Mouse (Mus musculus) hindbrain, embryonic 16.5 days (tissue): ENCODE data around the gene Klf3. TPM values are rescaled to one million over a fixed set of nuclear protein-coding genes. Genes with fewer than 3 reads are reported as not detected.

Source experiments
- ATAC-seq: fragments of 200-750 bp; cut with Nextera tagmentation; 2 replicates; pipeline ENCODE4 v1.8.0; 2017; ENCODE audit warnings: moderate TSS enrichment, moderate library complexity
- H3K27ac ChIP-seq: fragments of 300-500 bp; sonication (generic); 2 replicates; pipeline ENCODE4 v1.5.1; 2014; ENCODE audit warnings: low read depth, mild to moderate bottlenecking, control low read depth, low read length, moderate library complexity
- H3K27me3 ChIP-seq: fragments of 300-500 bp; sonication (generic); replicated peaks from 2 replicates; pipeline ENCODE4 v1.6.1; 2014; ENCODE audit warnings: low read length; ENCODE audit not compliant: control insufficient read depth, insufficient read depth
- H3K36me3 ChIP-seq: fragments of 300-500 bp; sonication (generic); 2 replicates; pipeline ENCODE4 v1.6.1; 2014; ENCODE audit warnings: mild to moderate bottlenecking, low read length, moderate library complexity, mixed read lengths; ENCODE audit not compliant: control insufficient read depth, insufficient read depth
- H3K4me1 ChIP-seq: fragments of 300-500 bp; sonication (generic); 2 replicates; pipeline ENCODE4 v1.6.1; 2014; ENCODE audit warnings: low read depth, low read length; ENCODE audit not compliant: control insufficient read depth, insufficient read depth
- H3K4me2 ChIP-seq: fragments of 300-500 bp; sonication (generic); 2 replicates; pipeline ENCODE4 v1.6.1; 2014; ENCODE audit warnings: mild to moderate bottlenecking, low read length, control low read depth, moderate library complexity
- H3K4me3 ChIP-seq: fragments of 300-500 bp; sonication (generic); 2 replicates; pipeline ENCODE4 v1.5.1; 2014; ENCODE audit warnings: mild to moderate bottlenecking, low read length, control low read depth, moderate library complexity
- H3K9ac ChIP-seq: fragments of 300-500 bp; sonication (generic); 2 replicates; pipeline ENCODE4 v1.6.1; 2014; ENCODE audit warnings: low read depth, mild to moderate bottlenecking, control low read depth, low read length, moderate library complexity
- H3K9me3 ChIP-seq: fragments of 300-500 bp; sonication (generic); 2 replicates; pipeline ENCODE4 v1.6.1; 2014; ENCODE audit warnings: mild to moderate bottlenecking, low read length, moderate library complexity; ENCODE audit not compliant: control insufficient read depth
- WGBS: fragments of 180-500 bp; shearing (Covaris S2); extraction: QIAGEN DNeasy Blood & Tissue Kit; methylation state at CpG from one replicate; pipeline ENCODE4 v1.1.7; 2014; 5-methylcytosine and 5-hydroxymethylcytosine counted together
- polyA plus RNA-seq: library from polyadenylated mRNA; unstranded; fragments of >200 nt; fragmentation: Nextera tagmentation; extraction: Ambion mirVana; gene quantifications from 2 replicates; pipeline ENCODE4 v1.2.1, GENCODE M21; 2015

Klf3 gene
- polyA plus RNA-seq, 1 experiment from 2014 or later, result 23.7 TPM

- no peak for ATAC-seq
- no peaks in the 10 kb centered on the region for H3K36me3 ChIP-seq
- H3K9me3 ChIP-seq, result 0 out of 2 replicates have a peak, but pooled peaks cover 4% of the 10 kb centered on the region
- no peaks in the 10 kb centered on the region for H3K4me1 ChIP-seq
- no peaks in the 10 kb centered on the region for H3K27me3 ChIP-seq
- no peak overlapping the region for H3K9ac ChIP-seq
- 90% methylated on average over 4 of the region's 4 CpGs for WGBS
- H3K4me2 ChIP-seq, result no peak overlapping the region
- H3K4me3 ChIP-seq, result no peak overlapping the region
- no peak overlapping the region for H3K27ac ChIP-seq
Measured at GRCm38 (mm10) chr5:64835295-64835694, 32.1 kb downstream of the Klf3 start.

GRCm38 (mm10) chr5:64839016-64839599, 35.9 kb downstream of the Klf3 start:
- Histone ChIP-seq H3K9ac (no peak overlapping the region), H3K27me3 (no peaks in the 10 kb centered on the region), H3K4me2 (no peak overlapping the region), H3K36me3 (no peaks in the 10 kb centered on the region), H3K27ac (no peak overlapping the region), H3K4me1 (no peaks in the 10 kb centered on the region), H3K4me3 (no peak overlapping the region), H3K9me3 (peaks cover 8% of the 10 kb centered on the region)
- 81% methylated on average over 6 of the region's 6 CpGs for WGBS
- ATAC-seq, result no peak

GRCm38 (mm10) chr5:64840087-64840486, 36.9 kb downstream of the Klf3 start:
- H3K27me3 ChIP-seq, result no peaks in the 10 kb centered on the region

GRCm38 (mm10) chr5:64844622-64845021, 41.4 kb downstream of the Klf3 start:
- Histone ChIP-seq H3K36me3 (no peaks in the 10 kb centered on the region), H3K4me1 (no peaks in the 10 kb centered on the region), H3K4me2 (no peak overlapping the region), H3K4me3 (no peak overlapping the region), H3K9ac (no peak overlapping the region), H3K27me3 (no peaks in the 10 kb centered on the region), H3K27ac (no peak overlapping the region), H3K9me3 (peaks cover 7% of the 10 kb centered on the region)
- ATAC-seq, result no peak
- 92% methylated on average over 3 of the region's 3 CpGs for WGBS

More at GRCm38 (mm10) chr5:64840087-64840486, 36.9 kb downstream of the Klf3 start:
- Histone ChIP-seq H3K27ac (no peak overlapping the region), H3K4me1 (no peaks in the 10 kb centered on the region), H3K36me3 (no peaks in the 10 kb centered on the region), H3K9ac (no peak overlapping the region), H3K4me3 (no peak overlapping the region), H3K9me3 (peaks cover 8% of the 10 kb centered on the region), H3K4me2 (no peak overlapping the region)
- ATAC-seq, result peak; percentile 37; the same call in 1 of the 2 replicates
- WGBS, result 21% methylated on average over 1 of the region's 1 CpGs

GRCm38 (mm10) chr5:64847305-64847704, 44.1 kb downstream of the Klf3 start:
- no peak for ATAC-seq
- Histone ChIP-seq H3K4me2 (no peak overlapping the region), H3K27me3 (no peaks in the 10 kb centered on the region), H3K4me3 (no peak overlapping the region), H3K27ac (no peak overlapping the region), H3K9ac (no peak overlapping the region), H3K4me1 (no peaks in the 10 kb centered on the region), H3K36me3 (no peaks in the 10 kb centered on the region), H3K9me3 (peaks cover 7% of the 10 kb centered on the region)
- 73% methylated on average over 2 of the region's 2 CpGs for WGBS

- Histone ChIP-seq H3K27ac (no peak overlapping the region), H3K27me3 (no peaks in the 10 kb centered on the region), H3K9ac (no peak overlapping the region), H3K9me3 (peaks cover 4% of the 10 kb centered on the region; the same call in 1 of the 2 replicates), H3K4me2 (no peak overlapping the region), H3K4me1 (no peaks in the 10 kb centered on the region), H3K4me3 (no peak overlapping the region), H3K36me3 (no peaks in the 10 kb centered on the region)
- no peak for ATAC-seq
- WGBS, result 90% methylated on average over 7 of the region's 7 CpGs
Measured at GRCm38 (mm10) chr5:64849892-64850291, 46.7 kb downstream of the Klf3 start.

- no peak for ATAC-seq
- H3K4me2 ChIP-seq, result no peak overlapping the region
- no peaks in the 10 kb centered on the region for H3K27me3 ChIP-seq
- 58% methylated on average over 5 of the region's 5 CpGs for WGBS
- no peak overlapping the region for H3K4me3 ChIP-seq
- H3K27ac ChIP-seq, result no peak overlapping the region
- H3K9ac ChIP-seq, result no peak overlapping the region
- H3K36me3 ChIP-seq, result no peaks in the 10 kb centered on the region
- no peaks in the 10 kb centered on the region for H3K4me1 ChIP-seq
- H3K9me3 ChIP-seq, result peaks cover 8% of the 10 kb centered on the region; the same call in 1 of the 2 replicates
Measured at GRCm38 (mm10) chr5:64852656-64853398, 49.6 kb downstream of the Klf3 start.

- Histone ChIP-seq H3K9me3 (peaks cover 8% of the 10 kb centered on the region; the same call in 1 of the 2 replicates), H3K9ac (no peak overlapping the region), H3K4me1 (no peaks in the 10 kb centered on the region), H3K4me2 (no peak overlapping the region), H3K27ac (no peak overlapping the region), H3K27me3 (no peaks in the 10 kb centered on the region), H3K36me3 (no peaks in the 10 kb centered on the region), H3K4me3 (no peak overlapping the region)
- no peak for ATAC-seq
- 85% methylated on average over 5 of the region's 5 CpGs for WGBS
Measured at GRCm38 (mm10) chr5:64853421-64853820, 50.2 kb downstream of the Klf3 start.

GRCm38 (mm10) chr5:64855199-64855598, 52.0 kb downstream of the Klf3 start:
- Histone ChIP-seq H3K27ac (no peak overlapping the region), H3K4me3 (no peak overlapping the region), H3K27me3 (no peaks in the 10 kb centered on the region), H3K36me3 (no peaks in the 10 kb centered on the region), H3K9ac (no peak overlapping the region), H3K9me3 (peaks cover 8% of the 10 kb centered on the region; the same call in 1 of the 2 replicates), H3K4me1 (no peaks in the 10 kb centered on the region), H3K4me2 (no peak overlapping the region)
- no peak for ATAC-seq
